8 mouse cellular contexts compared by ENCODE assay signal in genomic region chr3:95356701-95357449, GRCm38 (mm10). TPM values are rescaled to one million over a fixed set of nuclear protein-coding genes. Genes with fewer than 3 reads are reported as not detected.
DNase-seq lines count a peak whose midpoint lies in the region; ATAC-seq and TF ChIP-seq lines count a peak whose summit lies in the region.
"Not testable (repeated sequence)": the region's sequence is repeated elsewhere in the genome, so short reads cannot be mapped to it uniquely, and the experiment has no call there.

TSS of gene Setdb1 (minus strand) at chr3:95357202.

- WGBS in forebrain, embryonic 13.5 days, result under 1% methylated on average over 26 of the region's 57 CpGs
- WGBS in large intestine, adult 2 months, result under 1% methylated on average over 33 of the region's 57 CpGs
- under 1% methylated on average over 27 of the region's 57 CpGs for WGBS in liver, postnatal 0 days (ENCODE audit: insufficient replicate concordance)
- under 1% methylated on average over 29 of the region's 57 CpGs for WGBS in neural tube, embryonic 14.5 days

- intact Hi-C loops in heart, postnatal 10 days (cut with DNase I), result loop anchor here (5.0 kb wide), 1 partner anchor 75 kb away; the partner anchor contains the start of gene Arnt

- H3K27ac ChIP-seq in ES-Bruce4 (ENCODE audit: insufficient read depth, low read length), result peak within 1 kb of the TSS; percentile 3; the same call in 1 of the 2 replicates
- not testable (repeated sequence) for H3K27ac ChIP-seq in forebrain, embryonic 13.5 days; liver, postnatal 0 days (ENCODE audit: low read depth); neural tube, embryonic 14.5 days (ENCODE audit: low read depth, low read length)

- TF ChIP-seq POLR2A in ES-Bruce4 (IDR thresholded peaks at IDR 0.05; ENCODE audit: insufficient read depth, low read length), result not testable (repeated sequence)

- peak; percentile 96 to 97 for DNase-seq in heart, postnatal 10 days
- peak; percentile 84 for DNase-seq in large intestine, adult 2 months (ENCODE audit: low read depth, low spot score)
- peak; percentile 95 for DNase-seq in liver, postnatal 0 days
- peak; percentile 98 for DNase-seq in testis, postnatal 10 days (ENCODE audit: low spot score)

- H3K36me3 ChIP-seq in ES-Bruce4 (ENCODE audit: control insufficient read depth, insufficient read depth, low read length, poor library complexity, severe bottlenecking), result peaks cover 20% of the 10 kb centered on the region
- peaks cover 21% of the 10 kb centered on the region for H3K36me3 ChIP-seq in forebrain, embryonic 13.5 days (ENCODE audit: poor library complexity, severe bottlenecking)
- not testable (repeated sequence) for H3K36me3 ChIP-seq in liver, postnatal 0 days (replicated peaks; ENCODE audit: insufficient read depth, low read length); neural tube, embryonic 14.5 days (ENCODE audit: control insufficient read depth, insufficient read depth, low read length)

- ATAC-seq in cerebellum, adult (ENCODE audit: insufficient number of reproducible peaks, low FRiP score, low TSS enrichment), result peak; percentile 72; the same call in 1 of the 2 replicates
- ATAC-seq in forebrain, embryonic 13.5 days, result peak; percentile 97
- ATAC-seq in liver, postnatal 0 days, result peak; percentile 96
- ATAC-seq in neural tube, embryonic 14.5 days (ENCODE audit: low read depth), result peak; percentile 97

- H3K4me3 ChIP-seq in ES-Bruce4 (ENCODE audit: low read depth, low read length), result peak within 1 kb of the TSS; percentile 98
- peak within 1 kb of the TSS; percentile 52 for H3K4me3 ChIP-seq in forebrain, embryonic 13.5 days
- H3K4me3 ChIP-seq in liver, postnatal 0 days (ENCODE audit: low read depth, low read length), result peak within 1 kb of the TSS; percentile 59
- H3K4me3 ChIP-seq in neural tube, embryonic 14.5 days (ENCODE audit: low read depth, low read length), result peak within 1 kb of the TSS; percentile 40

- H3K9me3 ChIP-seq in ES-Bruce4 (replicated peaks; ENCODE audit: control insufficient read depth, insufficient read depth, low read length, poor library complexity, severe bottlenecking); forebrain, embryonic 13.5 days (replicated peaks); liver, postnatal 0 days (ENCODE audit: low read length); neural tube, embryonic 14.5 days (ENCODE audit: control insufficient read depth, low read length): not testable (repeated sequence)

- TF ChIP-seq CTCF in ES-Bruce4 (IDR thresholded peaks at IDR 0.05; ENCODE audit: low read depth, low read length); liver, postnatal 0 days (IDR thresholded peaks at IDR 0.05; ENCODE audit: low read depth): not testable (repeated sequence)

- 0 out of 2 replicates have a peak, but pooled peaks have one; percentile 43 for TF ChIP-seq EP300 in ES-Bruce4 (IDR thresholded peaks at IDR 0.05; ENCODE audit: insufficient read depth, low read depth, low read length)
- TF ChIP-seq EP300 in liver, postnatal 0 days (IDR thresholded peaks at IDR 0.05; ENCODE audit: low read depth), result peak; percentile 57; the same call in 1 of the 2 replicates

- peak within 1 kb of the TSS; percentile 86 for H3K9ac ChIP-seq in ES-Bruce4 (ENCODE audit: low read depth, poor library complexity, severe bottlenecking)
- H3K9ac ChIP-seq in forebrain, embryonic 13.5 days, result peak within 1 kb of the TSS; percentile 67
- H3K9ac ChIP-seq in liver, postnatal 0 days (replicated peaks), result peak within 1 kb of the TSS; percentile 64
- H3K9ac ChIP-seq in neural tube, embryonic 14.5 days (replicated peaks; ENCODE audit: low read depth, low read length), result peak within 1 kb of the TSS; percentile 42; the same call in 1 of the 2 replicates

- not testable (repeated sequence) for H3K27me3 ChIP-seq in ES-Bruce4 (ENCODE audit: control insufficient read depth, insufficient read depth, low read length, poor library complexity, severe bottlenecking); forebrain, embryonic 13.5 days; liver, postnatal 0 days (ENCODE audit: insufficient read depth, low read length); neural tube, embryonic 14.5 days (ENCODE audit: control insufficient read depth, insufficient read depth, low read length)

- H3K4me1 ChIP-seq in ES-Bruce4 (ENCODE audit: control insufficient read depth, insufficient read depth, low read length); forebrain, embryonic 13.5 days; liver, postnatal 0 days (ENCODE audit: insufficient read depth); neural tube, embryonic 14.5 days (ENCODE audit: control insufficient read depth, insufficient read depth, low read length): not testable (repeated sequence)

- H3K4me2 ChIP-seq in forebrain, embryonic 13.5 days, result peak within 1 kb of the TSS; percentile 55
- peak within 1 kb of the TSS; percentile 72 for H3K4me2 ChIP-seq in liver, postnatal 0 days (ENCODE audit: low read depth, low read length)
- peak within 1 kb of the TSS; percentile 35 for H3K4me2 ChIP-seq in neural tube, embryonic 14.5 days (ENCODE audit: low read depth, low read length)

RNA-seq across cellular contexts. Expression of gene Setdb1, which starts in this region (rescaled TPM):
- 67.9 and 73.3 TPM in 2 replicates for polyA plus RNA-seq in ES-Bruce4 (2011; ENCODE audit: insufficient read depth, insufficient read length, low read depth, missing spikeins)
- polyA plus RNA-seq in forebrain, embryonic 13.5 days (2015; fragmentation: Nextera tagmentation; extraction: Ambion mirVana), result 45.4 and 51.8 TPM in 2 replicates
- 10 to 100 TPM; 16.2 to 18.2 TPM for total RNA-seq in heart, postnatal 10 days (2021)
- 9.8 and 13.4 TPM in 2 replicates for polyA plus RNA-seq in large intestine, adult 2 months (2012; rRNA removed)
- polyA plus RNA-seq in liver, postnatal 0 days (2015; fragmentation: Nextera tagmentation; extraction: Ambion mirVana), result 6.3 and 6.6 TPM in 2 replicates
- 50.4 and 54.3 TPM in 2 replicates for polyA plus RNA-seq in neural tube, embryonic 14.5 days (2014; fragmentation: Nextera tagmentation; extraction: Ambion mirVana)

Comparison
In these comparisons a context has a peak if more than half of its experiments do, and no peak if none do; other contexts are left out.
1. H3K4me3 ChIP-seq: peak in every context shown above with its lines; median percentile 98 in ES-Bruce4; 59 in liver, postnatal 0 days; 52 in forebrain, embryonic 13.5 days; 40 in neural tube, embryonic 14.5 days.